Mouse (Mus musculus) ES-Bruce4 (cell line): ENCODE results near the gene Llgl2.

Experiments used
- CTCF ChIP-seq: IDR thresholded peaks from one replicate; pipeline ENCODE4 v1.8.1; 2011; ENCODE audit warnings: low read depth, low read length
- POLR2A ChIP-seq: IDR thresholded peaks from one replicate; pipeline ENCODE4 v1.8.1; 2011; ENCODE audit warnings: low read length; ENCODE audit not compliant: insufficient read depth

DNA sequence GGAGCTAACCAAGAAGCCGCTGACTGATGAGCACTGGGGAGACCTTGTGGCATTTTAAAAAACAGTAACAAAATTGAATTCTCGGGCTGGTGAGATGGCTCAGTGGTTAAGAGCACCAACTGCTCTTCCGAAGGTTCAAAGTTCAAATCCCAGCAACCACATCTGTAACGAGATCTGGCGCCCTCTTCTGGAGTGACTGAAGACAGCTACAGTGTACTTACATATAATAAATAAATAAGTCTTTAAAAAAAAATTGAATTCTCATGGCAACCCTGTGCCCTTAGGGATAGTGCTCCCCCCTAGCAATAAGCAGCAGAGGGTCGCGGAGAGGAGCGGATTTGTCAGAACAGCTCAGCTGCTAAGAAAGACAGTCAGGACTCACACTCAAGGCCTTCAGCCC, 40.0 kb downstream of the Llgl2 start:
- TF ChIP-seq POLR2A (no peak), CTCF (no peak)
